Mouse (Mus musculus): ENCODE data around the gene Mcm6. TPM values are rescaled to one million over a fixed set of nuclear protein-coding genes. Genes with fewer than 3 reads are reported as not detected.

Gene Mcm6
- polyA plus RNA-seq, 1 experiment, result 76.2 TPM

DNA sequence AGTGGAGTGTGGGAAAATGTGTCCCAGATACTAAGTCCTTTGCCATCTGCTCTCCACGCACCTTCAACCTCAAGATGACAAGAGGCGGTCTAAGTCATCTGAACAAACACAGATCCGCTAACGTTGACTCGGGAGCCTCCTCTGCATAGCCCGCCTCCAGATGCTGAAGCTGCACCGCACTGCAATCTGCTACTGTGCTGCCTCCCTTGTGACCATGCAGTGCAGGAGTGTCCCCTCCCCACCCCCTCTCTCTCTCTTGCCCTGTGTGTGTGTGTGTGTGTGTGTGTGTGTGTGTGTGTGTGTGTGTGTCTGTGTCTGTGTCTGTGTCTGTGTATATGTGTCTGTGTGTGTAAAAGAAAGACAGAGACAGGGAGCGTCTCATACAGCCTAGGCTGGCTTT, 64.2 kb downstream of the Mcm6 start:
- no peak for TF ChIP-seq POLR2A (IDR thresholded peaks at IDR 0.05; ENCODE audit: control insufficient read depth, extremely low read depth, insufficient read depth, low read length, poor library complexity)
- TF ChIP-seq CTCF (IDR thresholded peaks at IDR 0.05; ENCODE audit: borderline replicate concordance, control insufficient read depth, extremely low read depth, insufficient read depth, low read length, poor library complexity), result no peak
- H3K4me3 ChIP-seq (ENCODE audit: control insufficient read depth, insufficient read depth, low read length), result no peak overlapping the region
- 90% methylated on average over 8 of the region's 8 CpGs for WGBS

DNA sequence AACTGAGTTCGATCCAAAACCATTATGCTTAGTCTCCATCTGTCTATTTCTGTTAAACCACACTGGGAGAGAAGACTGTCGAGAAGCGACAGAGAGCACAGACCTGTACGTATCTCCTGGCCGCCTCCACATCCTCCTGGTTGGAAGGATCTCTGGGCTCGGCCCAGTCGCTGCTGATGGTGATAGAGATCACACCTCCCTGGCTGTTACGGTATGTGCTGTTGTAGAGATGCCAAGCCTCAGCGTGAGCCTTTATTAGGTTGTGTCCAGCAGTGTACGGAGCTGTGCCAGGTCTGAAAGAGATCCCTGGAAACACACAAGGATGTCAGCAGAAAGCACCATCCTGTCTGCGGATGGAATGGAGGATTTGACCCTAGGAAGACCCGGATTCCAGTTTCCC, 65.9 kb downstream of the Mcm6 start:
- DNase-seq, result no peak
- H3K36me3 ChIP-seq (ENCODE audit: control insufficient read depth, insufficient read depth, low read length), result no peaks in the 10 kb centered on the region
- no peak overlapping the region for H3K27ac ChIP-seq (ENCODE audit: control insufficient read depth, insufficient read depth, low read length)
- TF ChIP-seq POLR2A (IDR thresholded peaks at IDR 0.05; ENCODE audit: control insufficient read depth, extremely low read depth, insufficient read depth, low read length, poor library complexity) (no peak), CTCF (IDR thresholded peaks at IDR 0.05; ENCODE audit: borderline replicate concordance, control insufficient read depth, extremely low read depth, insufficient read depth, low read length, poor library complexity) (no peak)
- no peaks in the 10 kb centered on the region for H3K4me1 ChIP-seq (replicated peaks; ENCODE audit: control insufficient read depth, insufficient read depth, low read length)
- 93% methylated on average over 12 of the region's 12 CpGs for WGBS
- no peak overlapping the region for H3K4me3 ChIP-seq (ENCODE audit: control insufficient read depth, insufficient read depth, low read length)
- no peaks in the 10 kb centered on the region for H3K27me3 ChIP-seq (ENCODE audit: control insufficient read depth, insufficient read depth, low read length)

More for the DNA sequence above, 64.2 kb downstream of the Mcm6 start:
- no peaks in the 10 kb centered on the region for H3K36me3 ChIP-seq (ENCODE audit: control insufficient read depth, insufficient read depth, low read length)
- no peak for DNase-seq
- H3K27me3 ChIP-seq (ENCODE audit: control insufficient read depth, insufficient read depth, low read length), result no peaks in the 10 kb centered on the region
- H3K27ac ChIP-seq (ENCODE audit: control insufficient read depth, insufficient read depth, low read length), result no peak overlapping the region
- no peaks in the 10 kb centered on the region for H3K4me1 ChIP-seq (replicated peaks; ENCODE audit: control insufficient read depth, insufficient read depth, low read length)

DNA sequence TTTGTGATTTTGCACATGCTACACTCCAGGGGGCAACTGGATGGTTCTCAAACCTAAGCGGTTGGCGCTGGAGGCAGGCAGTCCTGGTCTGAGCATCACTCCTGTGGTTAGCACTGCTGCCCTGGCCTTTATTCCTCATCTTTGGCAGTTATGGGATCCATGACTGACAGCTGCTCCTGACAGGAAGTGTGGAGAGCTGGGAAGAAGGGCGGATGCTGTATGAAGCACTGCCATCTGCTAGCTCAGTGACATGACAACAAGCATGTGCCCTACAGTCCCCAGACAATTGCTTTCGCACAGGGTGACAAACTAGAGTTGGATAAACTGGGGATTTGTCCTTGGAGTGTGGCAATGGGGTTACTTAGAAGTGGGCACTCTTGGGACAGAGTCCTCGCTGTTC, 69.2 kb downstream of the Mcm6 start:
- no peak overlapping the region for H3K27ac ChIP-seq (ENCODE audit: control insufficient read depth, insufficient read depth, low read length)
- TF ChIP-seq CTCF (IDR thresholded peaks at IDR 0.05; ENCODE audit: borderline replicate concordance, control insufficient read depth, extremely low read depth, insufficient read depth, low read length, poor library complexity) (no peak), POLR2A (IDR thresholded peaks at IDR 0.05; ENCODE audit: control insufficient read depth, extremely low read depth, insufficient read depth, low read length, poor library complexity) (no peak)

DNA sequence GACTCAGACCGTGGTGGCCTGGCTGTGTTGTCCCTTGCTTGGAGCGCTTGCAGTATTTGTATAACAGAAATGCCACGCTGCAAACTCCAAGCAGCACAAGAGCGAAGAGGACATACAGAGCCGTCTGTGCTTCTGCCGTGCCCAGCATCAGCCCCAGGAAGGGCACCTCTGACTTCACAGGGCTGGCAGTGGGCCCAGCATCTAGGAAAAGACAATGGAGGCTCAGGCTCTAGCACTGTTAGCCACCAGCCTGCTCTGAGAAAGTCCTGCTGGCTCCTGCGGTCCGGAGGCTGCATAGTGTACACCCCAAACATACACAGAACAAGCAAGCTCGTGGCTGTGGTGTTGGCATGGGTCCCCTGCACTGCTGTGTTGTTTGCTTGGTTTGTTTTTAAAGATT, 74.3 kb downstream of the Mcm6 start:
- no peaks in the 10 kb centered on the region for H3K27me3 ChIP-seq (ENCODE audit: control insufficient read depth, insufficient read depth, low read length)
- 93% methylated on average over 9 of the region's 9 CpGs for WGBS
- H3K4me1 ChIP-seq (replicated peaks; ENCODE audit: control insufficient read depth, insufficient read depth, low read length), result no peaks in the 10 kb centered on the region
- TF ChIP-seq POLR2A (IDR thresholded peaks at IDR 0.05; ENCODE audit: control insufficient read depth, extremely low read depth, insufficient read depth, low read length, poor library complexity), result no peak
- no peak for TF ChIP-seq CTCF (IDR thresholded peaks at IDR 0.05; ENCODE audit: borderline replicate concordance, control insufficient read depth, extremely low read depth, insufficient read depth, low read length, poor library complexity)
- no peaks in the 10 kb centered on the region for H3K36me3 ChIP-seq (ENCODE audit: control insufficient read depth, insufficient read depth, low read length)
- H3K27ac ChIP-seq (ENCODE audit: control insufficient read depth, insufficient read depth, low read length), result no peak overlapping the region
- no peak overlapping the region for H3K4me3 ChIP-seq (ENCODE audit: control insufficient read depth, insufficient read depth, low read length)
- DNase-seq, result no peak

More for the DNA sequence above, 69.2 kb downstream of the Mcm6 start:
- DNase-seq, result no peak
- H3K27me3 ChIP-seq (ENCODE audit: control insufficient read depth, insufficient read depth, low read length), result no peaks in the 10 kb centered on the region
- 98% methylated on average over 5 of the region's 5 CpGs for WGBS
- H3K4me3 ChIP-seq (ENCODE audit: control insufficient read depth, insufficient read depth, low read length), result no peak overlapping the region
- H3K4me1 ChIP-seq (replicated peaks; ENCODE audit: control insufficient read depth, insufficient read depth, low read length), result no peaks in the 10 kb centered on the region
- H3K36me3 ChIP-seq (ENCODE audit: control insufficient read depth, insufficient read depth, low read length), result no peaks in the 10 kb centered on the region

DNA sequence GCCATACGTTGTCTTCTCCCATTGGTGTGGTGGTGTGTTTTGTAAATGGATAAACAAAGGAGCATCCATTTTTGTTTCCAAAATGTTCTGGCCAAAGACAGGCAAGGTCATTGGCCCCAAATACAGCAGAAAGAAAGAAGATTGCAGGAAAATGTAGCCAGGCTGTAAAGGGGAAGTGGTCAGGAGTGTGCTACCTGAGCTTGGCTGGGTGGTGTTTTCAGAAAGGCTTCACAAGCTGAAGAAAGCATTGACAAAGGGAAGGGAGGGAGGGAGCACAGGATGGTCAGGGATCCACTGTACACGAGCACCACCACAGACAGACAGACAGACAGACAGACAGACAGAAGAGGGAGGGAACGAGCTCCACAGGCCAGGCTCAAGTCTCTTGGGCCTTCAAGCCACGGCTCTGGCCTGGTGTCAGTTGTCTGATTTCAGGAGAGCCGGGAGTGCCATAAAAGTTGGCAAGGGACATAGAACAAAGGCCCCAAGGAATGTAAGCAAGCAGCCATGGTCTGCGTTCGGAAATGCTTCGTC, 75.2 kb downstream of the Mcm6 start:
- no peak overlapping the region for H3K27ac ChIP-seq (ENCODE audit: control insufficient read depth, insufficient read depth, low read length)
- no peak for TF ChIP-seq POLR2A (IDR thresholded peaks at IDR 0.05; ENCODE audit: control insufficient read depth, extremely low read depth, insufficient read depth, low read length, poor library complexity)
- TF ChIP-seq CTCF (IDR thresholded peaks at IDR 0.05; ENCODE audit: borderline replicate concordance, control insufficient read depth, extremely low read depth, insufficient read depth, low read length, poor library complexity), result no peak
- H3K36me3 ChIP-seq (ENCODE audit: control insufficient read depth, insufficient read depth, low read length), result peaks cover 8% of the 10 kb centered on the region
- H3K4me1 ChIP-seq (replicated peaks; ENCODE audit: control insufficient read depth, insufficient read depth, low read length), result no peaks in the 10 kb centered on the region
- H3K4me3 ChIP-seq (ENCODE audit: control insufficient read depth, insufficient read depth, low read length), result no peak overlapping the region
- no peaks in the 10 kb centered on the region for H3K27me3 ChIP-seq (ENCODE audit: control insufficient read depth, insufficient read depth, low read length)
- 82% methylated on average over 8 of the region's 8 CpGs for WGBS
- no peak for DNase-seq

DNA sequence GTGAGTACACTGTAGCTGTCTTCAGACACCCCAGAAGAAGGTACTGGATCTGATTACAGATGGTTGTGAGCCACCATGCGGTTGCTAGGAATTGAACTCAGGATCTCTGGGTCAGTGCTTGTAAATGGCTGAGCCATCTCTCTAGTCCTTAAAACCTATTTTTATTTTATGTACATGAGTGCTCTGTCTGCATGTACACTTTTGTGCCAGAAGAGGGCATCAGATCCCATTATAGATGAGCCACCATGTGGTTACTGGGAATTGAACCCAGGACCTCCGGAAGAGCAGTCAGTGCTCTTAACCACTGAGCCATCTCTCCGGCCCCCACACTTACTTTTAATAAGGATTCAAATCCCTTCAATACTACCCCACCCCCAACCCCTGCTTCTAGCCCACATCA, 76.5 kb downstream of the Mcm6 start:
- Histone ChIP-seq H3K36me3 (ENCODE audit: control insufficient read depth, insufficient read depth, low read length) (peaks cover 20% of the 10 kb centered on the region), H3K27me3 (ENCODE audit: control insufficient read depth, insufficient read depth, low read length) (no peaks in the 10 kb centered on the region), H3K4me3 (ENCODE audit: control insufficient read depth, insufficient read depth, low read length) (no peak overlapping the region), H3K4me1 (replicated peaks; ENCODE audit: control insufficient read depth, insufficient read depth, low read length) (no peaks in the 10 kb centered on the region), H3K27ac (ENCODE audit: control insufficient read depth, insufficient read depth, low read length) (no peak overlapping the region)
- WGBS, result 98% methylated on average over 3 of the region's 3 CpGs
- DNase-seq, result no peak
- TF ChIP-seq POLR2A (IDR thresholded peaks at IDR 0.05; ENCODE audit: control insufficient read depth, extremely low read depth, insufficient read depth, low read length, poor library complexity), result no peak

DNA sequence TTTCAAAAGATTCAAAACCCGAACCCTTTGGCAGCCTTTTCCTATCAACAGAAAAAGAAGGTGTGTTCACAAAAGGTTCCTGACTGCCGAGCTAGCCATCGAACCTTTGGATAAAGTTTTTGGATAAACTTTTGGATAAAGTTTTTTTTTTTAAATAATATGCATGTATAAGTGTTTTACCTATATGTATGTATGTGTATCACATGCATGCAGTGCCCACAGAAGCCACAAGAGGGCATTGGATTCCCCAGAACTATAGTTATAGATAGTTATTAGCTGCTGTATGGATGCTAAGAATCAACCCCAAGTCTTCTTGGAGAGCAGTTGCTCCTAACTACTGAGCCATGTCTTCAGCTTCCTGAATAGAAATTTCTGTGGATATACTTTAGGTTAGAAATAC, 77.7 kb downstream of the Mcm6 start:
- H3K36me3 ChIP-seq (ENCODE audit: control insufficient read depth, insufficient read depth, low read length), result peaks cover 32% of the 10 kb centered on the region
- H3K4me3 ChIP-seq (ENCODE audit: control insufficient read depth, insufficient read depth, low read length), result no peak overlapping the region
- no peak for DNase-seq
- H3K27ac ChIP-seq (ENCODE audit: control insufficient read depth, insufficient read depth, low read length), result no peak overlapping the region
- WGBS, result 98% methylated on average over 3 of the region's 3 CpGs
- no peaks in the 10 kb centered on the region for H3K4me1 ChIP-seq (replicated peaks; ENCODE audit: control insufficient read depth, insufficient read depth, low read length)
- H3K27me3 ChIP-seq (ENCODE audit: control insufficient read depth, insufficient read depth, low read length), result no peaks in the 10 kb centered on the region
- no peak for TF ChIP-seq CTCF (IDR thresholded peaks at IDR 0.05; ENCODE audit: borderline replicate concordance, control insufficient read depth, extremely low read depth, insufficient read depth, low read length, poor library complexity)
- no peak for TF ChIP-seq POLR2A (IDR thresholded peaks at IDR 0.05; ENCODE audit: control insufficient read depth, extremely low read depth, insufficient read depth, low read length, poor library complexity)

Other genes starting within 250 kb of the Mcm6 start
- gene Ubxn4, start 115.7 kb downstream of the Mcm6 start, polyA plus RNA-seq (2012; rRNA removed), result 25.4 and 26.7 TPM in 2 replicates
- 0.15 and 0.19 TPM in 2 replicates for gene Lct, start 31.3 kb downstream of the Mcm6 start, polyA plus RNA-seq (2012; rRNA removed)
- gene Dars, start 57.7 kb upstream of the Mcm6 start, polyA plus RNA-seq (2012; rRNA removed), result 16.3 and 17.6 TPM in 2 replicates
- 1,143 and 1,279 TPM in 2 replicates for gene Cxcr4, start 232.6 kb upstream of the Mcm6 start, polyA plus RNA-seq (2012; rRNA removed)